Mouse (Mus musculus) cortical plate, adult 2 months (tissue): ENCODE measurements around the gene Wdr25. TPM values are rescaled to one million over a fixed set of nuclear protein-coding genes. Genes with fewer than 3 reads are reported as not detected.
A peak's percentile ranks its signal among the peaks of the same experiment; 100 is the strongest.
"Not testable (repeated sequence)": the region's sequence is repeated elsewhere in the genome, so short reads cannot be mapped to it uniquely, and the experiment has no call there.

Source experiments
- H3K27ac ChIP-seq: fragments of 200-500 bp; 2 replicates; pipeline ENCODE4 v1.5.1; 2012; ENCODE audit warnings: low read length, control low read depth, inconsistent platforms; ENCODE audit not compliant: insufficient read depth
- H3K4me1 ChIP-seq: fragments of 200-500 bp; 2 replicates; pipeline ENCODE4 v1.6.1; 2011; ENCODE audit warnings: low read length; ENCODE audit not compliant: control insufficient read depth, insufficient read depth
- H3K4me3 ChIP-seq: fragments of 200-500 bp; 2 replicates; pipeline ENCODE4 v1.5.1; 2011; ENCODE audit warnings: mild to moderate bottlenecking, low read length, control low read depth; ENCODE audit not compliant: insufficient read depth
- CTCF ChIP-seq: fragments of 200-500 bp; IDR thresholded peaks from 2 replicates; pipeline ENCODE4 v1.5.1; 2011; ENCODE audit warnings: mild to moderate bottlenecking, control low read depth, low read length; ENCODE audit not compliant: insufficient read depth; ENCODE audit errors: extremely low read depth
- POLR2A ChIP-seq: fragments of 200-500 bp; IDR thresholded peaks from 2 replicates; pipeline ENCODE4 v1.6.1; 2011; ENCODE audit warnings: mild to moderate bottlenecking, low read length, control low read depth; ENCODE audit not compliant: insufficient read depth; ENCODE audit errors: extremely low read depth
- polyA plus RNA-seq: library from polyadenylated mRNA; depleted of rRNA; stranded (reverse); fragments of >200 nt; gene quantifications from 2 replicates; pipeline ENCODE4 v1.2.3, GENCODE M21; 2012; rRNA removed

Gene Wdr25
- 13.6 and 15.5 TPM in 2 replicates for polyA plus RNA-seq

DNA sequence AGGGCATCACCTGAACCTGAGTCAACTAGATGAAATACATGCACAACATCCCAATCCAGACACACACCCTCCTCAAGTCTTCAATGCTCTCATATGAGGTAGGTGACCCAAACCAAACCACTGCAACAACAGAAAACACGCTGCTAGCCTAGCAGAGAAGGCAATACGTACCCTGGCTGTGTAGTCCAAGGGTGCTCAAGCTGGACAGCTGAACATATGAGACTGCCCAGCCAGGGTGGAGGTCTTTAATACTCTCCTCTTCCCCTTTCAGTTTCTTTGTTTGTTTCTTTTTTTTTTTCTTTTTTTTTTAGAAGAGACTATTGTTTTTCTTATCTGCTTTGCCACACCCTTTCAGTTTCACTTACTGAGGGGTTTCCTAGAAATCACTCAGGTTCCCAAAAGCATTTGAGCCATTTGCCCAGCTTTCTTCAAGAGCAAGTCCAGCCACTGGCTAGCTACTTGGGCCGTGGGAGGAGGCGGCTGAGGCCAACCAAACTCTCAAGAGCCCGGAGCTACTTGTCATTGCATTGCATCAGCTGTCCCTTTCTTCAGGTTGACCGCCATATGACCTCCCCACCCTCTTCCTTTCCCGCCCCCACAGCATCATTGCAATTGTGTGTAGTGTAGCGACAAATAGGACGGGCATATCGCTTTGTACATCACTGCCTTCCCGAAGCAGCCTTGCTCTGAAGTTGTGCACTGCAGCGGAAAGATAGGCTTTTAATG lies at the start of gene Wdr25:
TSS of gene Wdr25 (plus strand) at position 643 of the 726 bp plus-strand sequence.
- no peak within 1 kb of the TSS for H3K27ac ChIP-seq

DNA sequence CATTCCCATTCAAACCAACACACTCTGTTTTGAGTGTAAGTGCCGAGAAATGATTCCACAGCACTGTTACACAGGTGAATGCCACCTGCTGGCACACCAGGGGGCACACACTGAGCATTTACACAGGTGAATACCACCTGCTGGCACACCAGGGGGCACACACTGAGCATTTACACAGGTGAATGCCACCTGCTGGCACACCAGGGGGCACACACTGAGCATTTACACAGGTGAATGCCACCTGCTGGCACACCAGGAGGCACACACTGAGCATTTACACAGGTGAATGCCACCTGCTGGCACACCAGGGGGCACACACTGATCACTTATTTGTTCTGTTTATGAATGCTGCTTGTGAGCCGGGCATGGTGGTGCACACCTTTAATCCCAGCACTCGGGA lies 45.4 kb upstream of the Wdr25 start:
- H3K4me1 ChIP-seq, H3K27ac ChIP-seq, H3K4me3 ChIP-seq: not testable (repeated sequence)

More for the DNA sequence above, at the start of gene Wdr25:
- peaks cover 6% of the 10 kb centered on the region for H3K4me1 ChIP-seq
- TF ChIP-seq CTCF (no peak), POLR2A (no peak)
- H3K4me3 ChIP-seq = peak within 1 kb of the TSS; percentile 82

DNA sequence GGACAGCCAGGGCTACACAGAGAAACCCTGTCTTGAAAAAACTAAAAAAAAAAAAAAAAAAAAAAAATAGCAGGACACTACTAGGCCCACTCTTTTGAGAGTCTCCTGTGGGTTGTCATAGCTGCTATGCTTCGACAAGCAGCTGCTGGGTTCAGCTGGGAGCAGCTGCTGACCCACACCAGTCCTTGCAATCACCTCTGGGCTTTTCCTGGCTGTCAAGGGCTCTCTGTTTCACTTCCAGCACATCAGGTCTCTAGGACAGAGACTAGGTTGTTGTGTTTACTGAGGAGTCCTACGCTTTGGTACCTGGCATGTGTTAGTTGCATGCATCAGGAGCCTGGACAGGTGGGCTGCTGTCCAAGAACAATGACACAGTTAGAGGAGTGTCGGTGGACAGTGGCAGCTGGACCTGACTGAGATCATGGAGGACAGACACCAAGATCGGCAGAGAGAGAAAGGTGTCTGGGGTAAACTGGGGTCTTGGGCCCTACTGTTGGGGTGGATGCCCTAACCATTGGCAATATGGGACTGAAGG lies 43.9 kb upstream of the Wdr25 start:
- no peak overlapping the region for H3K27ac ChIP-seq
- TF ChIP-seq CTCF (no peak), POLR2A (no peak)
- no peak overlapping the region for H3K4me3 ChIP-seq
- H3K4me1 ChIP-seq = no peaks in the 10 kb centered on the region

DNA sequence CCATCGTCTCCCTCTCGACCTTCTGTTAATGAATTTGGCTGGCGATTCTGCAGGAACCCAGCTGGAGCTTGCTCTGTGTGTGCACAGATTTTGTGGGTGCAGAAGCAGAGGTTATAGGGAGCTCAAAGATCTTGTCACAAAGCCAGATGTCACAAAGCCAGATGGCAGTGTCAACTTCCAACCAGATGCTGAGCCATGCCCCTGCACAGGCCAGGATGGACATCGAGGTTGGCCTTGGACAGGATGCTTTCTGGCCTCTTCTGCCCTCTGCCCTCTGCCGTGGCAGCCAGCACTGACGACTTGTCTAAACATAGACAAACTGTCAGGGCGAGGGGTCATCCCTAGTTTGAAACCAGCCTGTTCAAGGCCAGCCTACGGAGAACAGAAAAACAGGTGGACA lies 43.3 kb upstream of the Wdr25 start:
- H3K4me3 ChIP-seq = no peak overlapping the region
- no peaks in the 10 kb centered on the region for H3K4me1 ChIP-seq
- no peak overlapping the region for H3K27ac ChIP-seq
- TF ChIP-seq POLR2A (no peak), CTCF (no peak)

DNA sequence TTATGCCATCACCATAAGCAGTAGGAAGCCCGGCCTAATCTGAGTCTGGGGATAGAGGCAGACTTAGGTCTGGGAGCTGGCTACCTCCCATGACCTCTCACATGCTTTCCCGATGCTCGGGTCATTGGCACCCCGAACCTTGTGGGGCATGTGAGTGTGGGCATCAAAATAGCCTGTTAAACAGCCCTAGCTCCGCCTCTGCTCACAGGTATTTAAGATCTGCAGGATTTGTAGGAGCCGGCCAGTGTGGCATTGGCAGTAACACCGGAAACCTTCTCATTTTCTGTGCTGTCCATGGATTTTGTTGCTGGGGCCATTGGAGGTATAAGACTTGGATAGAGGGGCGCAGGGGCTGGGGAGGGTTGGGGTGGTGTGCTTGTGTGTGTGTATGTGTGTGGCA lies 42.5 kb upstream of the Wdr25 start:
- Histone ChIP-seq H3K4me1 (no peaks in the 10 kb centered on the region), H3K27ac (no peak overlapping the region), H3K4me3 (no peak overlapping the region)
- no peak for TF ChIP-seq POLR2A
- no peak for TF ChIP-seq CTCF

DNA sequence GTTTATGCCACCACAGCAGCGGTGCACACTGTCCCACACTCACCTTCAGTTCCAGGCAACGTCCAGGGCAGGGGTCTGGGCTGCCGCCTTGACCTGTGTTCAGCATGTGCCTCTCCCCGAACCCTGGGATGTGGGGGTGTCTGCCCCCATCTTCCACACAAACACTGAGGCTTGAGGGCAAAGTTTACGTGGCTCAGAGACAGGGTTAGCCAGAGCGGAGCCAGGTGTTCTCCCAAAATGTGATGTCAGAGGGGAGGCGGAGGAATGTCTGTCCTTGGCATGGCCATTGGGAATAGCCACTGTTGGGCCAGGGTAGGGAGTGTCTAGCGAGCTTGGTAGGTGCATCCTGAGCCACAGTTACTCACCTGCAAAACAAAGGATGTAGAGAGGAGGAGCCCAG lies 40.6 kb upstream of the Wdr25 start:
- no peaks in the 10 kb centered on the region for H3K4me1 ChIP-seq
- H3K27ac ChIP-seq = no peak overlapping the region
- H3K4me3 ChIP-seq = no peak overlapping the region
- TF ChIP-seq CTCF = no peak

DNA sequence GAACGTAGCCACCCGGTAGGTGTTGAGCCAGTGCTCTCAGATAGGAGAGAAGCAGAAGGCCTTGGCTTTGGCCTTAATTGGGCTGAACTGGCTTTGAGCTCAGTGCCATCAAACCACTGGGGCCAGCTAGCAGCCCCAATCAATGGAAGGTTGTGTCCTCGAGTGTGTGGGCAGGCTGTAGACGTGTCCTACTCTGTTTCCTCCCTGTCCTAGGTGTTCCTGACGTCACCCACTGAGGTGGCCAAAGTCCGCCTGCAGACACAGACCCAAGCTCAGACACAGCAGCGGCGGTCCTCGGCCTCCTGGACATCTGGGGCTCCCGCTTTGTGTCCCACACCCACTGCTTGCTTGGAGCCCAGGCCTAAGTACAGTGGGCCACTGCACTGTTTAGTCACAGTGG lies 38.4 kb upstream of the Wdr25 start:
- no peaks in the 10 kb centered on the region for H3K4me1 ChIP-seq
- TF ChIP-seq CTCF (no peak), POLR2A (no peak)
- H3K27ac ChIP-seq = no peak overlapping the region
- H3K4me3 ChIP-seq = no peak overlapping the region

DNA sequence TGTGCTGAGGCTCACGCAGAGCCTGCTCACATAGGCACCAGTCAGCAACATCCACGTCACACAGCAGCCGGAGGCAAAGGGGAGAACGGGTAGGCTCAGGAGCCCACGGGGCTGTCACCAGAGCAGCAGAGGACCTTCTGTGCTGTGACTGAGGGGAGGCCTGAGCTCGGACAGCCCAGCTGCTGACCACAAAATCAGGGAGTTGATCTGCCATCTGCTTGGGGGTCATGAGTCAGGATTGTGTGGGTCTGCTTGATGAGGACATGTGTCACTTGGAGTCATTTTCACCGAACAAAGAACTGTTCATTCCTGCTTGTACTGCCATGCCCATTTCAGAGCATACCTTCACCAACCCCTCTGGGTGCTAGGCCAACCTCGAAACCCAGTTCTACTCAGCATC lies 37.2 kb upstream of the Wdr25 start:
- no peak overlapping the region for H3K27ac ChIP-seq
- no peak overlapping the region for H3K4me3 ChIP-seq
- H3K4me1 ChIP-seq = no peaks in the 10 kb centered on the region
- TF ChIP-seq CTCF = no peak
- no peak for TF ChIP-seq POLR2A

DNA sequence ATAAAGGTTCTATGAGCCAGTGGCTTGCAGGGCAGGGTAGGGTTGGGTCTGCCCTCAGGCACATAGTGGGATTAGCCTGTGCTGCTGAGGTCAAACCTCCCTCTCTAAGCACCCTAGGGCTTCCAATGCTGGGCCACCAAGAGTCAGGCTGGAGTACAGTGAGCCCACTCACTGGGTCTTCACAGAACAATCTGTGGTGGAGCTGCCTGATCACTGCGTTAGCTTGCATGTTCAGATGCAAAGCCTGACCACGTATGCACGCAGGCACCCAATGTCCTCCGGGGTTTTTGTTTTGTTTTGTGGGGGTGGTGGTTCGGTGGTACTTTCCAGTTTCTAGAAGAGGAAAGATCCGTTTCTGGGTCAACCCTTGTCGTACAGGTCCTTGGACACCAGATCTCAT lies 36.3 kb upstream of the Wdr25 start:
- TF ChIP-seq CTCF = no peak
- TF ChIP-seq POLR2A = no peak
- H3K4me1 ChIP-seq = no peaks in the 10 kb centered on the region
- H3K27ac ChIP-seq = no peak overlapping the region
- no peak overlapping the region for H3K4me3 ChIP-seq

DNA sequence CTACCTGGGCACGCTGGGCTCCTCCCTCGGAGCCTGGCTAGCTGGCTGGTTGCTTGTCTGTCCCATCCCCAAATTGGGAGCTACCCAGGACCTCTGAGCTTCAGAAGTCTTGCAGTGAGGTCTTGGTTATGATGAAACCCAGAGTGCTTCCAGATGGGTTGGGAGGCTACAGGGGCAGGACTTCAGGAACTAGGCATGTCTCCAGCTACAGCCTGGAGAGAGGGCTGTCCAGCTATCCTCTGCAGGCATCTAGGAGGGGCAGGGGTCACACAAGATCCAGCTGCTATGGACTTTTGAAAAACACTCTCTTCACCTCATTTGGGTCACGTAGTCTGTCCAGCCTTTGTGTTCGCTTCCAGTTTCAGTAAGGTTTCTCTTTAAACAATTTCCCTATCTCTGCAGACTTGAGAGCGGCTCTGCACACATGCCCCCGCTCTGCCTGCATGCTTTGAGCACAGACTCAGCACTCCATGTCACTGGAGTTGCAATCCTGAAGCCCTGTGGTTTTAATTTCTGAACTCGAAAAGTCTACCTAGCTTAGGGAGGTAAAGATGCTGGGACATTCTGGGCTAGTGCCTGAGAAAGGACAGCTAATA lies 35.7 kb upstream of the Wdr25 start:
- no peak overlapping the region for H3K4me3 ChIP-seq
- no peaks in the 10 kb centered on the region for H3K4me1 ChIP-seq
- TF ChIP-seq POLR2A = no peak
- TF ChIP-seq CTCF = no peak
- H3K27ac ChIP-seq = no peak overlapping the region

DNA sequence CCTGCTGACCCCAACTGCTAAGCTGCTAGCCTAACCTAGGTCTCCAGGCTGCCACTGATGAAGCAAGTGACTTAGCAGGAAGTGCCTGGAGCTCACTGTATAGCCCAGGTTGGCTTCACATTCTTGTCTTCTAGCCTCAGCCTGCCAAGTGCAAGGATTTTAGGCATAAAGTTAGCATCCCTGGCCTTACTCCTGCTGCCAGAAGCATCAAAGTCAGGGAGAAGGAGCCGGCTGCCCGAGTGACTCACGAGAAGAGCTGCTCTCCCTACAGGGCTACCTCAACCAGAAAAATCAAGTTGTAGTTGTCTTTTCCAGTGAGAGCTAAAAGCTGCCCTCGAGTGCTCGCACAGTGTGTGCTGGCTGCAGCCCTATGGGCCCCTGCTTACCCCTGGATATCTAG lies 34.9 kb upstream of the Wdr25 start:
- H3K4me1 ChIP-seq = no peaks in the 10 kb centered on the region
- H3K4me3 ChIP-seq = no peak overlapping the region
- no peak overlapping the region for H3K27ac ChIP-seq
- no peak for TF ChIP-seq POLR2A
- no peak for TF ChIP-seq CTCF
